15 mouse cellular contexts compared by ENCODE assay signal in genomic region chr16:97158279-97158678, GRCm38 (mm10). TPM values are rescaled to one million over a fixed set of nuclear protein-coding genes. Genes with fewer than 3 reads are reported as not detected.
"Had no signal": no experiment of that assay in that cellular context is flagged by ENCODE, and none has a peak within 500 bp of the region (broad histone marks: within the 10 kb centered on the region; RNA-seq: fewer than 3 reads in every experiment).

No protein-coding gene starts in this region.

- H3K4me2 ChIP-seq: liver, embryonic 11.5 days; liver, embryonic 15.5 days; midbrain, embryonic 12.5 days; neural tube, embryonic 13.5 days had no signal

- H3K27me3 ChIP-seq: liver, embryonic 15.5 days; midbrain, embryonic 12.5 days; neural tube, embryonic 13.5 days had no signal

- H3K9ac ChIP-seq: liver, embryonic 15.5 days; midbrain, embryonic 12.5 days; neural tube, embryonic 13.5 days had no signal

- H3K27ac ChIP-seq: left cerebral cortex, adult 2 months; limb, embryonic 10.5 days; liver, embryonic 15.5 days; midbrain, embryonic 12.5 days; neural tube, embryonic 13.5 days; stomach, postnatal 0 days had no signal

- H3K9me3 ChIP-seq: limb, embryonic 10.5 days; liver, embryonic 15.5 days; midbrain, embryonic 12.5 days; neural tube, embryonic 13.5 days had no signal

- ATAC-seq: lung, postnatal 0 days had no signal

- DNase-seq: kidney, adult 2 months; kidney, postnatal 25 days; lung, adult 2 months; lung, postnatal 36 days; right cerebral cortex, adult 18-20 months; right cerebral cortex, postnatal 25 days; thymus, postnatal 25 days had no signal

- H3K4me1 ChIP-seq: limb, embryonic 10.5 days; liver, embryonic 15.5 days; midbrain, embryonic 12.5 days had no signal

- H3K4me3 ChIP-seq: left cerebral cortex, adult 2 months; limb, embryonic 10.5 days; liver, embryonic 15.5 days; midbrain, embryonic 12.5 days; neural tube, embryonic 13.5 days had no signal

- H3K36me3 ChIP-seq: limb, embryonic 10.5 days; liver, embryonic 15.5 days; midbrain, embryonic 12.5 days; neural tube, embryonic 13.5 days had no signal

RNA-seq across cellular contexts. Expression of gene Dscam, which starts 12.3 kb away (rescaled TPM):
- polyA plus RNA-seq: limb, embryonic 10.5 days; liver, embryonic 15.5 days; lung, postnatal 0 days had no signal
